Mouse (Mus musculus) right cerebral cortex, adult 18-20 months (tissue): ENCODE data around the gene P4ha2.

Experiments used
- DNase-seq: peaks from one replicate; pipeline ENCODE4 v3.0.0; 2022; ENCODE audit warnings: mixed read lengths

Gene P4ha2

DNA sequence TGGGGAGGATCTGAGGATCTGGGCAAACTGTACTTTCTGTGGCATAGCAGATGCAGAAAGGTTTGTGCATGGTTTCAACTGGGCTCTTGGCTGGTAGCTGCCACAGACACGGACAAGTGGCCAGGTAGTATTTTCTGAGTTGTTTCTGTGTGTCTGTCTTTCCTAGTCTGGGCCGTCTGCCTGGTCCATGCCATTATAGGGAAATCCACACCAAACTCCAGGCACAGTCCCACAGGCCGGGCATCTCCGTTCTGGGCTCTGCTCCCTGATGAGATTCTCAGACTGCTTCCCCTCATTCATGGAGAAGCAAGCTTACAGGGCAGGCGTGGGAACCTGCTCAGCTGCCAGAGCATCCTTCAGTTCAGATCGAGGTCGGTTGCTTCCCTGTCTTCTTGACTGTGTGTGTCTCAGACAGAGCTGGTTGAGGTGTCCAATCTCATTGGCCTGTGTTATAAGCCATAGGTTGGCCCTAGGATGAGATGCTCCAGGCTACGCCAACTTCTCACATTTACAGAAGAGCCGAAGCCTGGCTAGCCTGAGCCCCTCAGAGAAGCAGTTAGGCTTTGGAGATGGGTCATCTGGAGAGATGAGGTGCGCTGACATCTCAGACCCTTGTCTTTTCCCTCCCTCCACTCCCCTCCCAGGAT lies at the start of gene P4ha2:
P4ha2 (plus strand) TSS at position 51 of the 647 bp plus-strand sequence.
- DNase-seq: no peak

DNA sequence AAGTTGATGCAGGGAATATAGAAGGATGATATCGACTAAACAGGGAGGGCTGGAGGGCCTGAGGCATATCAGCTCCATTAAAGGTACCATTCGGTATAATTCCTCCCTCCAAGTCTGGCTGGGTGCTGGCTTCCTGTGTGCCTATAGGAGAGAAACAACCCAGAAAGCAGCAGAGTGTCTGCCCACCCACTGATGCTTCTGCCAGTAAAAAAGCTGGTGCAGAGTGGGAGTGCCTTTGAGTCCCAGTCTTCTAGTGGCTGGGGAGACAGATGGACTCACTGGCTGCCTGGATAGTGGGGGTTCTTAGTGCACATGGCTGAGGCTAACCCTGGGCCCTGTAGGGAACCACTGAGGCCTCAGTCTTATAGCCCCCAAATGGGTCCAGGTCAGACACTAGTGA lies 49.7 kb upstream of the P4ha2 start:
- DNase-seq: peak; percentile 51

DNA sequence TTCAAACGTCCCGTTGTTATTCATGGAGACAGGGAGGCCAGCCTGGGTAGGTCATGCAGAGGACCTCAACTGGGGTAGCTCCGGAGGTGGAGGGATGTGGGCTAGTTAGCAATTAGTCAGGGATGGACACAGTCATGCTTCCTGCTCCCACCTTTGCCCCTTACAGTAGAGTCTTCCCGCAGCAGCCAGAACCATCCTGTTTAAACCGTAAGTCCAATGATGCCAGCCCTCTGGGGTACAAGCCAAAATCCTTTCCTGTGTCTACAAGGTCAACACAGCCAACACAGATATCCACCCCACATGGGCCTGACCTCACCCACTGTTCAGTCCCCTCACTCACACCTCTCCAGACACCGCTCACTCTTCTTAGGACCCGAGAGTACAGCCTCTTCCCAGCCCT lies 48.7 kb upstream of the P4ha2 start:
- DNase-seq: no peak

DNA sequence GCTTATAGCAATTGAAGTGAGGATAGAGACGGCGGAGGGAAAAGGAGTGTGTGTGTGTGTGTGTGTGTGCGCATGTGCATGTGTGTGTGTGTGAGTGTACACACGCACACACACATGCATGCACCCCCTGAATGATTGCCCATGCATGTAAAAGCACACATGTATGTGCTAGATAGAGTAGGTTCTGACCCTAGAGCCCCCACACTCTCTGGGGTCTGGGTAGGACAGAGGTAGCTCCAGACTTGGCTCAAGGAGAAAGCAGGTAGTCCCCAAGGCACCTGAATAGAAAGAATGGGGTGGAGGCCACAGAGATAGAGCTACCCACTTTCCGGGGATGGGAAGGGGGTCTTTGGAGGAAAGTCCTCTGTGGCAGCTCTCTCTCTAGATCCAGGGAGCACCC lies 47.8 kb upstream of the P4ha2 start:
- DNase-seq: no peak

DNA sequence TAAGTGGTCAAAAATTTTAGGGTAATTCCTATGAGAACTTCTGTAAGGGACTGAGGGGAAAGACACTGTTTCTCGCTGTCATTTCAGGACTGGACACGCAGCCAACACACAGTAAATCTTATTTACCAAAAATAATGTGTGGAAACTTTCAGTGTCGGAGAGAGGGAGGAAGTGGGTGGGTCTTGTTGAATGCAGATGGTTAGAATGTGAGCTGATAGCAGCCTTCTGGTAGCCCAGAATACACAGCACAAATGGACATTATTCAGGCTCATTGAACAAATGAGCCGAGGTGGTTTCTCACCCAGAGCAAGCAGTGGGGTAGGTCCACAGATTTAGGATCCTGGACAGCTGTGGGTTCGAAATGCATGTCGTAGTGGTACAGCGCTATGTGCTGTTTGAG lies 46.8 kb upstream of the P4ha2 start:
- DNase-seq: no peak

DNA sequence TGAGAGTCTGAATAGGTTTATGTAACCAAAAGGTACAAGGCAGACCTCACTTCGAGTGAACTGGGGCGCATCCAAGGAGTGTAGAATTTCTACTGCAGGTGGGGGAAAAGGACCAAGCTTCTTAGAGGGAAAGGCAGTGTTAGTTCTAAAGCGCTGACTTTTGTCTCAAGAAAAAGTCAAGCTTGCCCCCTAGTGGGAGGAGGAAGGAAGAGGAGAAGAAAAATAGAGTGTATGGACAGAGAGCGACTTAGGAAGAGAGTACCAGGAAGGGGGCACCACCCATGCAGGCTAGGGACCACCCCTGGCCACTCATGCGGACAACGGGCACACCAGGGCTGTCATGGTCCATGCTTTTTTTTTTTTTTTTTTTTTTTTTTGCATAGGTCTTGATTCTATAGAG lies 45.6 kb upstream of the P4ha2 start:
- peak; percentile 65 for DNase-seq

DNA sequence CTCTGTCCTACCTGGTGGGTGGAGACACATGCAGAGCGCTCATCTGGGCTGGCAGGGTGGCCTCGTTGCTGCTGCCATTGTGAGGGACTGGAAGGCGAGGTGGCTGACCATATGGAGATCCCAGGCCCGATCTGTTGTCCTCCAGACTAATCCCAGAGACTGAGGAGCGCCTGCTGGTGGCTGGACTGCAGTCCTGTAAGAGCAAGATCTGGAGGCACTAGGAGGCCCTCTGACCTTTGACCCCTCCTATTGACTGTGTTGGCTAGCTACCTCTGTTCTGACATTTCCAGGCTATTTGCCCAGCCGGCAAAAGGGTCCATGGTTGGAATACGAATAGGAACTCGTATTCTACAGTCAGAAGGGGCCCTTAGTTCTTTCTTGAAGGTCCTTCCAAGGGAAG lies 43.8 kb upstream of the P4ha2 start:
- no peak for DNase-seq

DNA sequence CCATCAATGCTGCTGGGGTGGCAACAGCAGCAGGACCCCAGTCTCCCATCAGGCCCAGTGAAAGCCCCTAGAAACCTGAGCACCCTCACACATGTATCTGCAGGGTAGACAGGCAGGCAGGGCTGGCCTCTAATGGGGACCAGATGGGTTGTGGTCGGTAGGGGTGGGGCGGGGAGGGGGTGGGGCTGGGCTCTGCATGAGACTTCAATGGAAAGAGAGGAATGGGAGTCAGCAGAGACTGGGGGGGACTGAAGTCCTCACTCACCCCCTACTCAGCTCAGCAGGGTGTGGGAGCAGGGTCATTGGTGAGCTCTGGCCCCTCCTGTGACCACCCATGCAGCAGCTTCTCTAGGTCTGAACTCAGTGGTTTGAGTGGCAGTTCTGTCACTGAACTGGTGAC lies 42.5 kb upstream of the P4ha2 start:
- DNase-seq: no peak

DNA sequence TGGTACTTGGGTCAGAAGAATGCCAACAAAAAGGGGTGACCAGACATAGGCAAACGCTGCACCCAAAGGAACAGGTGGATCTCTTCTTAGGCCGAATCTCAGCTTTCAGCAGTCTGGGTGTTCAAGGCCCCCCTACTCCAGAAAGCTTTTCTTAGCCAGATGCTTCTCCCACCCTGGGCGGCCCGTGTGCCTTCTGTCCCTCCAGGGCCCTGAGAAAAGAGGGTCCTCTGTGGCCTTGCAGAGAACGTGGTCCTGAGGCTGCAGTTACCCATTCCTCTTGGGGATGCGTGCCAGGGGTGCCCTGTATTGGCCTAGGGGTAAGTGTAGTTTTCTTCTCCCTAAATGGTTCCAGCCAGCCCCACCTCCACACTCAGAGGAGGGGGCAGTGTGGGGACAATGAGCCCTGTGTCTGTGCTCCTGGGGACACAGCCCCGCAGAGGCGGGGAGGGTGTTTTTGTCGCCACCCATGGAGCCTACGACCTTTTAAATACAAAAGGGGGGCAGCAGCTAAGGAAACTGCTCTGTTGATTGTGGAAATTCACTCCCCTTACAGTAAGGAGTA lies 41.8 kb upstream of the P4ha2 start:
- DNase-seq: no peak

DNA sequence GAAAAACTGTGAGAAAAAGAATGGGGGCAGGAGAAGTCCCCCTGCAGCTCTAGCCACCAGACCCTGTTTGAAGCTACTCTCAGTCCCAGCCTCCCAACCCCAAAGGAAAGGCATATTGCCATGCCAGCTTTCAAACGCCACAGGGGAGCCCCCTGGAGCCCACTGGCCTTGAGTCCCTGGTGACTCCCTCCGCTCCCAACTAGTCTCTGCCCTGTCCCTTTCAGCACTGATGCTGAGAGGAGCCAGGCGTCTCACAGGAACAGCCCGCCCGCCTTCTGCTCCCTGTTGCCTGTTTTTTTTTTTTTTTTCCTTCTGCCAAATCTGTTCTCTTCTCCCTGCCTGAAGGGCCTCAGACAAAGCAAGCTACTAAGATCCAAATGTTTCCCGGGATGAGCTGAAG lies 41.3 kb upstream of the P4ha2 start:
- DNase-seq: no peak

DNA sequence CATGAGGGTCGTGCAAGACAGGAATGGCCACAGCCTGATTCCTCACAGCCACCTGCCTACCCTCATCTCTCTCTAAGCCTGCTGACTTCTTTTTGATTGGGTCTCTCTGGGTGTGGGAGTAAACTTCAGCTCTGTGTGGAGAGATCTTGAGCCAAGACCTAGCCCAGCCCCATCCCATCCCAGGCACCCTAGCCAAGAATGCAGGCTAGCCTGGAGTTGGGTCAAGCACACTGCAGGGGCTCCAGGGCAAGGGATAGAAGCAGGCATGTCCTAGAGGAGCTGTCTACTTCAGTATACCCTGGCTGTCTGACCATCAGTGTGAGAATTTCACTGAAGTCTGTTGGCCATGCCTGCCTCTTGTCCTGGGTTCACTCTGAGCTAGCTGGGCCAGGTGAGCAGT lies 40.4 kb upstream of the P4ha2 start:
- no peak for DNase-seq

DNA sequence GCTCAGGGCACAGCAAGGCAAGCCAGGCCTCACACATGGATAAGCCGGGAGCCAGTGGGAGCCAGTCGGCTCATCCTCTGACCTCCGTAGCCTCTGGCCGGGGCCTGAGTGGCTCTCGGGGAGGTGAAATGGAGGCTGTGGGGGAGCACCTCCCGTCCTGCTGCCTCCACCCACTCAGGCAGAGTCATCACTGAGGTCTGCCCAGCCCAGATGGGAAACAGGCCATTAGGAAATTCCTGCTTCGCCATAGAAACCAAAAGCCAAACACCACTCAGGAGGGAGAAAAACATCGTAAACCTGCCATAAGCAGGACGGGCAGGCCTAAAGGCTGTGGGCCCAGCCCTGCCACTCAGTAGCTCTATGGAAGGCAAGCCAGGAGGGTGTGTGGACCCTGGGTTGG lies 39.6 kb upstream of the P4ha2 start:
- DNase-seq: no peak

DNA sequence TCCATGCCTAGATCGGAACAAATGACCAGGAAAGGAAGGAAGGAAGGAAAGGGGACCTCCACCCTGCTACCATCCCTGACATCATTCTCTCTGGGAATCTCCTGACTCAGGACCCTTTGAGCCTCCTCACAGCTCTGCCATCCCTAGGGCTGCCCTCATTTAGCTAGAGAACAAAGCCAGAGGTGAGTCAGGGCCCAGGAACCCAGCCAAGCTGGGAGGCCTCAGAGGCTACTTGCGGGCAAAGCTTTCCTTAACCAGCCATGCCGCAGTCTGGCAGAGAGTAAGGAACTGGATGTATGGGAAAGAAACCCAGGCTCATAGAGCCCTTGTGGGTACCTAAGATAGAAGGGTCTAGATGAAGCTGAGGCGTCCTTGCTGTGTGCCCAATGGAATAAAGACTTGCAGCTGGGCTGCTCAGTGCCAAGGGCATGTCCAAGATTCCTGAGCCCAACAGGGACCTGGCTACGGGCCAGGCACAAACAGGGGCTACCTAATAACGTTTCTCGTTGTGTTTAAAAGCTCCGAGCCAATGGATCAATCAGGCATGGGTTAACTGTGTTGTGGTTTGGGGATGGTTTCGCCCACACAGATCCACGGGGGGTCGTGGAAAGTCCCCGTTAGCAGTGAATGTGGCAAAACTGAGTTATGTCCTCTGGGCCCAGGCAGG lies 37.7 kb upstream of the P4ha2 start:
- no peak for DNase-seq

DNA sequence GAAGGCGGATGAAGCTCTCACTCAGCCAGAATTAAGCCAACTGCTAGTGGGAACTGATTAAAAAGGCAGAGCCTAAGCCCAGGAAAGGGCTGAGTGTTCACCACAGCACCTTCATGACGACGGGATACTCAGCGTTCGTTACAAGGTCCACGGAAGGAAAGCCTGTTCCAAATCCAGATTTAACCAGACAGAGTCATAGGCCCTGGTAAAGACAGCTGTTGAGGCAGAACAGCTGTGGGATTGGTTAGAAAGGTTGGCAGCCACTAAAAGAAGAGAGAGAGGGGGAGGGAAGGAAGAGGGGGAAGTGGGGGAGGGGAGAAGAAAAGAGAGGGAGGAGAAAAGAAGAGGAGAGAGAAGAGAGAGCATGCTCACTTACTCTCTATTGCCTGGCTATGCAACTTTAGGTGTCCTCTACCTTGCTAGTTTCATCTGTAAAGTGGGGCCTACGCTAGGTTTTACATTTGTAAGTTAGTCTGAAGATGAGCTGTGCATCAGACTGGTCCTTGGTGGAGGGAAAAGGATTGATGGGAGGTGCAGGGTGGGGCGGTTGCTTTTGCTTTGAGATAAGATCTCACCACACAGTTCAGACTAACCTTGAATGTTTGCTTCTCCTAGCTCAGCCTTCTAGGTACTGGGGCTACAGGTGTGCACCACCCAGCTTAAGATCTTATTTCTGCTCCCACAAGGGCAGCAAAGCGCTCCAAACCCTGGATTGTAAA lies 37.0 kb upstream of the P4ha2 start:
- DNase-seq: no peak

DNA sequence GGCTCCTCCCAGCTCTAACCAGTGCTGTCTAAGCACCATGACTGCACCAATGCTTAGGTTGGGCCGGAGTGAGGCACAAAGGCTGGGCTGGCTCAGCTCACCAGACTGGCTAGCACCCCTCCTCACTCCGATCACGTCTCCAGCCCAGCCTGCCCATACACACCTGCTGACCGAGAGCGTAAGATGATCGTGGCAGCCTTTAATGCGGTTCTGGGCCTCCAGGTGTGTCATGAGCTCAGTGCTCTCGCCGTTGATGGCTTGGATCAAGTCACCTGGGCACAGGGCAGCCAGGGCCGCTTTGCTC lies 36.5 kb upstream of the P4ha2 start:
- no peak for DNase-seq

DNA sequence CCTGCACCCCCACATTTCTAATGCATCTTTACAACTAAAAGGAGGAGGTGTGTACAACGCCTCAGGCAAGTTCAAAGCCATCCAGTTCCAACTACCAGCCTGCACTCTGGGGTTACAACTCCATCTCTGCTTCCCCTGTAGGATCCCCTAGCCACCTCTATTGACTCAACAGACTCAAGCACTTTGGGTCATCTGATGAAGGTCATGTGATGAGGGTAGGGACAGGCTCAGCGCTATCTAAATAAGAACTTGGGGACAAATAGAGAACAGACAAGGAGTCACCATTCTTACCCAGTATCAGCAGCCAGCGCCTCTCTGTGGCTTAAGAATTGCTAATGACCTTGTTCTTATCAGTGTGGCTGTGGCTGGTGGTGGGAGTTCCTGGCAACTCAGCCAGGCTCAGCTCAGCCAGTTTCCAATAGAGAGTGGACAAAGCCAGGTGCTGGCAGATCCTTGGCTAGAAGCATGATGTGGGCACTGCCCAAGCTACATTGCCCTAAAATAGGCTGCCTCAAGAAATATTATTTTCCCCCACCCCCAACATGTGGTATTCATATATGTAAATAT lies 35.4 kb upstream of the P4ha2 start:
- no peak for DNase-seq

DNA sequence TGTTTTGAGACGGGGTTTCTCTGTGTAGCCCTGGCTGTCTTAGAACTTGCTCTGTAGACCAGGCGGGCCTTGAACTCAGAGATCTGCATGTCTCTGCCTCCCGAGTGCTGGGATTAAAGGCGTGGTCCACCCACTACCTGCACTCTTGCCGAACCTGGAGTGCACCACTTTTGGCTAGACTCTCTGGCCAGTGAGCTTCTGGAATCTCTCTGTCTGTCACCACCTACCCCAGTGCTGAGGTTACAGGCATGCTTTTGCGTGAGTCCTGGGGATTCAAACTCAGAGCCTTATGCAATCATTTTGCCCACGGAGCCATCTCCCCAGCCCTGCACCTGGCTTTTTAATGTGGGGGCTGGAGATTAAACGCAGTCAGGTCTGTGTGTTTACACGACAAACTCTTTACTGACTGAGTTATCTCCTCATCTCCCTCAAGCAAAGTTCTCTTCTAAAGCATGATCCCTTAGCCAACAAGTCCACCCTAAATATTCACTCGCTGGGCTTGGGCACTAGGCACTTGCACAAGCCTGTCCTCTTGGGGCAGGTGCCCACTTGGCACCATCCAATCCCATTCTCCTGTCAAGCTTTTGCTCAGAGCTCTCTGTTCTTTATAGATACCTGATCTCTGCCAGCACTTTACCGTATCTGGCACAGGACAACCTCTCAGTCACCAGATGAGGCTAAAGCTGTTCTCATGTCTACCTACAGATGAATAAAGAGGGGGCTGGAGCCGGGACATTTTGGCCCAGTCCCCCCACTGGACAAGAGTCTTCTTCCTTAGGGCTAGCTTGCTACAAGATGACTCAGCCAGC lies 34.6 kb upstream of the P4ha2 start:
- DNase-seq: no peak

DNA sequence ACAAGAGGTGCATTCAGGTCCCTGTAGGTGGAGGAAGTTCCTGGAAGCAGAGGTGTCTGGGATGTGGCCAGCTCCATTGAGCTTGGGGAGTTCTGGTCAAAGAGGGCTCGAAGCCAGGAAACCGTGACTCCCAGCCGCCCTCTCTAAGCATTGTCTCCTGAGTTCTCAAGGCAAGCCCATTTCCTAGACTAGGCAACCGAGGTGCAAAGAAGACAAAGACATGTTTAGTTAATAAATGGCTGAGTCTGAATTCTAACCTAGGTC lies 34.0 kb upstream of the P4ha2 start:
- no peak for DNase-seq

DNA sequence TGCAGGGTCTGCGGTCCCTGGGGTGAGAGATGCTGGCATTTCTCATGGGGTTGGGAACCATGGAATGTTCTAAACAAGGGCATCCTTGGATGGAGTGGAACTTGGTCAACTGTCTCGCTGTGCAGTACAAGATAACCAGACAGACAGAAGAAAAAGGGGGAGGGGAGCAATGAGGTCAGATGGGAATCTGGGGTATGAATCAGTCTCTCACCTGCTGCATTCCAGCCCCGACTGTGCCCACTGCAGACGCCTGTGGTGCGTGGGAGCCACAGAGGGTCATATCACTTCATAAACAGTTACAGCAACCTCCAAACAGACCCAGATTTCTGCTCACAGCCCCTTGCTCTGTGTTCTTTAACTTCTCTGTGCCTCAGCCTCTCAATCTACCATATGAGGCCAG lies 33.5 kb upstream of the P4ha2 start:
- no peak for DNase-seq

DNA sequence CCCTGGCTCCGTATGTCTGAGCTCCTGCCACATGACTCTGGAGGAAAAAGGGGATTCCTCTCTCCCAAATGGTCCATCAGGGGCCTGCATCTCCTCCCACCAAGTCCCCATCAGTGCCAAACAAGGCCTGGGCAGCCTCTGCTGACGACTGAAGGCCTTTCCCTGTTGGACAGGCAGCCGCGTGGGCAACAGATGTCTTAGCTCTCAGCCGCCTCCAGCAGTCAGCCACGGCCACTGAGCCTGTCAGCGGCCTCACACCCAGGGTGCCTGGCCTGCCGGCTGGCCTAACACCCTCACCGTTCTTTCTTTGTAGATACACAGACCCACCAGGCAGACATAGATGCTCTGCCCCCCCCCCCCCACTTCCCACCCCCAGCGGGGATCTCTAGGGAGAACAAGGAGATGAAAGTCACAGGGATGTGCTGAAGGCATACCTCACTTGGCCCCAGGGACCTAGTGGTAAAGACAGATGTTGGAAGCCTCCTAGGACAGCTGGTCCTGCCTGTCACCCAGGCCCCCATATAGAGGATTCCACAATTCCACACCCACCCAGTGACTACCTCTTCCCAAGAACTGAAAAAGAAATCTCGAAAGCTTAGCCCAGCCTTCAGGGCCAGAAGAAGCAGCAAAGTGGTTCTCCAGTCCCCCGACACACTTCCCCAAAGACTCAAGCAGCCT lies 32.4 kb upstream of the P4ha2 start:
- no peak for DNase-seq

DNA sequence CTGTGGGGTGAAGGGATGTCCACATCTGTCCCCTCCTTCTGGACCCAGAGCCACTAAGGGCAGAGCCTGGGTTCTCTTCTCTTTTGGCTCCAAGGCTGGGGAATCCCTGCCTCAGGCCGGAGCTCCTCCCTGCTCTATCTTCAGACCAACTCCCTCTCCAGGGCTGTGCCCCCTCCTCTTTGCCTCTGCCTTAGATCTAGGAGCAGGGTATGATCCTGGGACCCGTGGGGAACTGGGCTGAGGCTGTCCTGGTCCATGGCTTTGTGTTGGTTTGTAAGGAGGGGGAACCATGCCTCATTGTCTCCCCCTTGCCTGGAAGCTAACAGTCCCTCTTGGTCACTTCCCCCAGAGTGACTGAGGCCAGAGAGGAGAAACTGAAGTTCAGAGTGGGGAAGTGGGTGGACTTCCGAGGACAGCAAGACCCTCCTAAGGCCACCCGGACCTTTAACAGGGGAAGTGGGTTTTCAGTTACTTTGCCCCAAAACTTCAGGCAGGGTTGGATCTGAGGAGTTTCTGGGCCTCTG lies 31.8 kb upstream of the P4ha2 start:
- no peak for DNase-seq
